Mouse (Mus musculus): ENCODE data around the gene Pcmt1. TPM values are rescaled to one million over a fixed set of nuclear protein-coding genes. Genes with fewer than 3 reads are reported as not detected.
A peak's percentile ranks its signal among the peaks of the same experiment; 100 is the strongest.

Pcmt1 gene
- polyA plus RNA-seq, 1 experiment, result 11.1 TPM

GRCm38 (mm10) chr10:7710121-7710520 is 29.2 kb upstream of the Pcmt1 start:
- H3K36me3 ChIP-seq (ENCODE audit: control insufficient read depth, insufficient read depth, low read length), result peaks cover 28% of the 10 kb centered on the region
- no peak overlapping the region for H3K4me3 ChIP-seq (ENCODE audit: extremely low read depth, insufficient read depth, insufficient read length)
- TF ChIP-seq POLR2A (IDR thresholded peaks at IDR 0.05; ENCODE audit: low read depth, low read length) (no peak), CTCF (IDR thresholded peaks at IDR 0.05; ENCODE audit: extremely low read depth, insufficient read depth, insufficient read length, insufficient replicate concordance) (no peak)
- no peak overlapping the region for H3K27ac ChIP-seq (ENCODE audit: insufficient read depth, low read length)
- no peak for DNase-seq (ENCODE audit: low read depth in 1 of 2, low spot score in 2 of 2)
- H3K27me3 ChIP-seq (ENCODE audit: control insufficient read depth, insufficient read depth, low read length), result no peaks in the 10 kb centered on the region
- 86% methylated on average over 5 of the region's 5 CpGs for WGBS
- no peaks in the 10 kb centered on the region for H3K4me1 ChIP-seq (ENCODE audit: control insufficient read depth, insufficient read depth, insufficient read length)

DNA sequence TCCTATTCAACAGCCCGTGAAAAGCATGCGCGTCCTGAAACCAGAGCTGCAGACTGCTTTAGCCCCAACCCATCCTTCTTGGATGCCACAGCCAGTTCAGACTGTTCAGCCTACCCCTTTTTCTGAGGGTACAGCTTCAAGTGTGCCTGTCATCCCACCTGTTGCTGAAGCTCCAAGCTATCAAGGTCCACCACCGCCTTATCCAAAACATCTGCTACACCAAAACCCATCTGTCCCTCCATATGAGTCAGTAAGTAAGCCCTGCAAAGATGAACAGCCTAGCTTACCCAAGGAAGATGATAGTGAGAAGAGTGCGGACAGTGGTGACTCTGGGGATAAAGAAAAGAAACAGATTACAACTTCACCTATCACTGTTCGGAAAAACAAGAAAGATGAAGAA is 21.6 kb upstream of the Pcmt1 start:
- H3K27me3 ChIP-seq (ENCODE audit: control insufficient read depth, insufficient read depth, low read length), result no peaks in the 10 kb centered on the region
- peaks cover 39% of the 10 kb centered on the region for H3K36me3 ChIP-seq (ENCODE audit: control insufficient read depth, insufficient read depth, low read length)
- TF ChIP-seq CTCF (IDR thresholded peaks at IDR 0.05; ENCODE audit: extremely low read depth, insufficient read depth, insufficient read length, insufficient replicate concordance), result no peak
- H3K4me1 ChIP-seq (ENCODE audit: control insufficient read depth, insufficient read depth, insufficient read length), result no peaks in the 10 kb centered on the region
- no peak for DNase-seq (ENCODE audit: low read depth in 1 of 2, low spot score in 2 of 2)
- no peak overlapping the region for H3K4me3 ChIP-seq (ENCODE audit: extremely low read depth, insufficient read depth, insufficient read length)
- WGBS, result 98% methylated on average over 6 of the region's 6 CpGs
- no peak overlapping the region for H3K27ac ChIP-seq (ENCODE audit: insufficient read depth, low read length)

- Histone ChIP-seq H3K27me3 (ENCODE audit: control insufficient read depth, insufficient read depth, low read length) (no peaks in the 10 kb centered on the region), H3K4me3 (ENCODE audit: extremely low read depth, insufficient read depth, insufficient read length) (no peak overlapping the region), H3K4me1 (ENCODE audit: control insufficient read depth, insufficient read depth, insufficient read length) (no peaks in the 10 kb centered on the region), H3K36me3 (ENCODE audit: control insufficient read depth, insufficient read depth, low read length) (peaks cover 38% of the 10 kb centered on the region), H3K27ac (ENCODE audit: insufficient read depth, low read length) (no peak overlapping the region)
- WGBS, result 72% methylated on average over 3 of the region's 3 CpGs
- TF ChIP-seq POLR2A (IDR thresholded peaks at IDR 0.05; ENCODE audit: low read depth, low read length) (no peak), CTCF (IDR thresholded peaks at IDR 0.05; ENCODE audit: extremely low read depth, insufficient read depth, insufficient read length, insufficient replicate concordance) (no peak)
- DNase-seq (ENCODE audit: low read depth in 1 of 2, low spot score in 2 of 2), result no peak
These were observed 19.2 kb upstream of the Pcmt1 start for GRCm38 (mm10) chr10:7700120-7700519.

- TF ChIP-seq POLR2A (IDR thresholded peaks at IDR 0.05; ENCODE audit: low read depth, low read length), result no peak
- TF ChIP-seq CTCF (IDR thresholded peaks at IDR 0.05; ENCODE audit: extremely low read depth, insufficient read depth, insufficient read length, insufficient replicate concordance), result no peak
- Histone ChIP-seq H3K27me3 (ENCODE audit: control insufficient read depth, insufficient read depth, low read length) (no peaks in the 10 kb centered on the region), H3K36me3 (ENCODE audit: control insufficient read depth, insufficient read depth, low read length) (peaks cover 34% of the 10 kb centered on the region), H3K27ac (ENCODE audit: insufficient read depth, low read length) (no peak overlapping the region), H3K4me1 (ENCODE audit: control insufficient read depth, insufficient read depth, insufficient read length) (no peaks in the 10 kb centered on the region), H3K4me3 (ENCODE audit: extremely low read depth, insufficient read depth, insufficient read length) (no peak overlapping the region)
- no peak for DNase-seq (ENCODE audit: low read depth in 1 of 2, low spot score in 2 of 2)
These were observed 14.3 kb upstream of the Pcmt1 start for GRCm38 (mm10) chr10:7695286-7695685.

- peaks cover 6% of the 10 kb centered on the region for H3K36me3 ChIP-seq (ENCODE audit: control insufficient read depth, insufficient read depth, low read length)
- H3K27me3 ChIP-seq (ENCODE audit: control insufficient read depth, insufficient read depth, low read length), result no peaks in the 10 kb centered on the region
- DNase-seq (ENCODE audit: low read depth in 1 of 2, low spot score in 2 of 2), result no peak
- H3K27ac ChIP-seq (ENCODE audit: insufficient read depth, low read length), result no peak overlapping the region
- 86% methylated on average over 6 of the region's 6 CpGs for WGBS
- no peak for TF ChIP-seq POLR2A (IDR thresholded peaks at IDR 0.05; ENCODE audit: low read depth, low read length)
- no peak for TF ChIP-seq CTCF (IDR thresholded peaks at IDR 0.05; ENCODE audit: extremely low read depth, insufficient read depth, insufficient read length, insufficient replicate concordance)
- H3K4me3 ChIP-seq (ENCODE audit: extremely low read depth, insufficient read depth, insufficient read length), result no peak overlapping the region
- H3K4me1 ChIP-seq (ENCODE audit: control insufficient read depth, insufficient read depth, insufficient read length), result peaks cover 8% of the 10 kb centered on the region
These were observed 6.0 kb upstream of the Pcmt1 start for GRCm38 (mm10) chr10:7686902-7687301.

DNA sequence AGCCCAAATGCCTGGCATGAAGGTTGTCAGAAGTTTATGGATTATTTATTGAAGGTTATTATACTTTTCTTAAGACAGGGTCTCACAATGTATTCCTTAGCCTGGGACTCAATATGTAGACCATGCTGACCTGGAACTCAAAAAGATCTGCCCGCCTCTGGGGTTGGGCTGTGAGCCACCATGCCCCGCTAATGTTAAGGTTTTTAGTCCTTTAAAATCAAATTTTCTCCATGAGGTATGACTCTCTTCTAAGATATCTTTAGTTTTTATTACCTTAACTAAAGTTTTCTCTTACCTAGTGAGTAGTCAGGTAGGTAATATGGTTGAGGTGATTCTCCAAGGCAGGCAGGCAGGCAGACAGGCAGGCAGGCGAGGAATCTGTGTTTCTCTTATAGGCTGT is 1.3 kb upstream of the Pcmt1 start:
- Histone ChIP-seq H3K36me3 (ENCODE audit: control insufficient read depth, insufficient read depth, low read length) (peaks cover 3% of the 10 kb centered on the region), H3K27ac (ENCODE audit: insufficient read depth, low read length) (no peak overlapping the region), H3K4me1 (ENCODE audit: control insufficient read depth, insufficient read depth, insufficient read length) (peaks cover 14% of the 10 kb centered on the region), H3K27me3 (ENCODE audit: control insufficient read depth, insufficient read depth, low read length) (no peaks in the 10 kb centered on the region), H3K4me3 (ENCODE audit: extremely low read depth, insufficient read depth, insufficient read length) (no peak overlapping the region)
- 68% methylated on average over 3 of the region's 3 CpGs for WGBS
- no peak for TF ChIP-seq CTCF (IDR thresholded peaks at IDR 0.05; ENCODE audit: extremely low read depth, insufficient read depth, insufficient read length, insufficient replicate concordance)
- no peak for TF ChIP-seq POLR2A (IDR thresholded peaks at IDR 0.05; ENCODE audit: low read depth, low read length)
- DNase-seq (ENCODE audit: low read depth in 1 of 2, low spot score in 2 of 2), result no peak

DNA sequence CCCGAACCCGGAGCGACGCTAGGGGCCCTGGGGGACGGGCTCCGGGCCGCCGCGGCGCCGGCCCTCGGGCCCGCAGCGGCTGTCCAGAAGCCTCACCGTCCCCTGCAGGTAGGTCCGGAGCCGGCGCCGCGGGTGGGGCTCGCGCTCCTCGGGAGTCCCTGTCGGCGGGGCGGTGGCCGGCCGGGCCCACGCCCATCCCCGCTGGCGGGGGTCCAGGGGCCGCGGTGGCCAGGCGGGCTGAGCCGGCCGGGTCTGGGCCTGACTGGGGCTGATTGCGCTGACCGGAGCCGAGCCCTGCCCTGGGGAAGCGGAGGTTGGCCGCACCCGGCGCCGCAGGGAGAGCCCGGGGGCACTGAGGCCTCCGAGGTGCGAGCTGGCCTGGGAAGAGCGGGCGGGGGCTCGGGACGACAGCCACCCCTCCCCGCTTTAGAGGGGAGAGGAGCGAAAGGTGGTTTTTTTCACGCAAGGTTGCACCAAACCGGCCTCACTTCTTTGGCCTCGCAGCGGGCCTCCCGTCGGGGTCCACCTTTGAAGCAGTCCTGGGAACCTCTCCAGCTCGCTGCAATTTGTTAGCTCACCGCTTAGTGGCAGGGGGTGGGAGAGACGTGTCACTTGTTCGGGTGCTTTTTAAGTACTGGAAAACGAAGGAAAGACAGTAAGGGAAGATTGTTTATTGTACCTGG is 548 bp upstream of the Pcmt1 start:
- Histone ChIP-seq H3K4me3 (ENCODE audit: extremely low read depth, insufficient read depth, insufficient read length) (peak overlapping the region; percentile 98), H3K27ac (ENCODE audit: insufficient read depth, low read length) (peak overlapping the region; percentile 98), H3K36me3 (ENCODE audit: control insufficient read depth, insufficient read depth, low read length) (peaks cover 3% of the 10 kb centered on the region), H3K4me1 (ENCODE audit: control insufficient read depth, insufficient read depth, insufficient read length) (peaks cover 14% of the 10 kb centered on the region), H3K27me3 (ENCODE audit: control insufficient read depth, insufficient read depth, low read length) (no peaks in the 10 kb centered on the region)
- under 1% methylated on average over 64 of the region's 64 CpGs for WGBS
- peak in 1 of 2 experiments; percentile 29 for DNase-seq (ENCODE audit: low read depth in 1 of 2, low spot score in 2 of 2)
- no peak for TF ChIP-seq CTCF (IDR thresholded peaks at IDR 0.05; ENCODE audit: extremely low read depth, insufficient read depth, insufficient read length, insufficient replicate concordance)
- TF ChIP-seq POLR2A (IDR thresholded peaks at IDR 0.05; ENCODE audit: low read depth, low read length), result no peak
